Mouse (Mus musculus): ENCODE data around the gene Auh. TPM values are rescaled to one million over a fixed set of nuclear protein-coding genes. Genes with fewer than 3 reads are reported as not detected.

The Auh gene
- 10 to 100 TPM; 48.1 to 48.8 TPM for total RNA-seq (2021)

DNA sequence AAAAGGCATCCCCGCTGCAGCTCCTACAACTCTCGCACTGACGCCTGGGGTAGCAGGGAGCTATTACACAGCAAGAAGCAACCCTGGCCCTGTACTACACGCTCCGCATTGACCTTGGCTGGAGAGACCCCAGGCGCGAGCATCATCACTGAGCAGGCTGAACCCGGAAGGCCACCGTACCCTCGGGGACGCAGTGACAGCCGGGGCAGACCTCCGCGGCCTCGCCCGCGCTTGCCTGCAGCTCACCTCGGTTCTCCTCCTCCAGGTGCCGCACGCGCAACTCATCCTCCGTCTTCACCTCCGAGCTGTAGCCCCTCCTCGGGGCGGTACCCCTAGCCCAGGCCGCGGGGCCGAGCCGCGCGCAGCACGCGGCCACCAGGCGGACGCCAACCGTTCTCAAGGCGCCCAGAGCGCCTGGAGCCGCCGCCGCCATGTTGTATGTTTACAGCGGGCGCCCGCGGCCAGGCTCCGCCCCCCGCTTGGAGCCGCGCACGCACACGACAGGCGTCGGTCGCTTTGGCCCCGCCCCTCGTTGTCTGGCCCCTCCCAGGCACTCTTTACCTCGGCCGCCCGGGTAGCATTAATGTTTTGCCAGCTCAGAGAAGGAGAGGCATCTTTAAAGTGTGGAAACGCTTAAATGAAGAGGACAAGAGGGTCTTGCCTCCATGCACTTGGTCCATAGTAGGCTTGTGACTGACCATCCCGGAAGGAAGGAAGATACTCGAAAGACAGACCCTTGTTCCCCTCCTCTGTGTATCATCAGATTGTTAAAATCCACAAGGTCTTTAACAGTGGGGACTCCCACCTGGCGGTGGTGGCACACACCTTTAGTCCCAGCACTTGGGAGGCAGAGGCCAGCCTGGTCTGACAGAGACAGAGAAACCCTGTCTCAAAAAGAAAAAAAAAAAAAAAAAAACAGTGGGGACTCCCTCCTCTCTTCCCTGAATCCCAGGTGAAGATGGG lies at the start of gene Auh:
Gene Auh (minus strand): TSS at position 473 of the 963 bp plus-strand sequence.
- peak; percentile 90 for DNase-seq

DNA sequence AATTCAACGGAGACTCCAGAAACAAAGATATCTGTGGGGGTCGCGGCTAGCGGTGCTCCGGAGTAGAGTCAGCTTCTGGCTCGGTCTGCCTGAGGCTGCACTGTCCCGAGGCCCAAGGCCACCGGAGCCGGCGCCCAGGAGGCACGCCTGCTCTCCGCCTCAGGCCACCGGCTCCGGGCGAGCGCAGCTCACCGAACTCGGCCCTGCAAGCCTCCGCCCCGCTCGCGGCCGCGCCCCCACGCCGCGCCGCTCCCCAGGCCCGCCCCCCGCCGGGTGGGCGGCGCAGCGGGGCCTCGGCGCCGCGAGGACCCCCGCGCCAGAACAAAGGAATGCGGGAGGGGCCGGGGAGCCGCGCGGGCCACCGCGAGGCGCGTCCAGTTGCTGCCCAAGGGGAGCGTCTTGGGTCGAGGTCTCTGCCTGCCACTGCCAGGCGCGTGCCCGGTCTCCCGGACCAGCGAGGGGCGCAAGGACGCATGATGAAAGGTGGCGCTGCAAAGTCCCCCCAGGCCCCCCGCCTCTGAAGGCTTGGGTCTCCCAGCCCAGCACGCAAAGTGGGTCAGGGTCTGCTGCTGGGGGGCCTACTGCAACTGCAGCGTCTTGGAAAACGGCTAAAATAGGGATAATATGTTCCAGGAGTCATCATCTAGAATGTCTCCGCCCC lies 49.0 kb upstream of the Auh start:
- peak; percentile 61 for DNase-seq

GRCm38 (mm10) chr13:52977757-52978156 lies 48.3 kb upstream of the Auh start:
- no peak for DNase-seq

GRCm38 (mm10) chr13:52977221-52977609 lies 47.7 kb upstream of the Auh start:
- DNase-seq, result no peak

DNA sequence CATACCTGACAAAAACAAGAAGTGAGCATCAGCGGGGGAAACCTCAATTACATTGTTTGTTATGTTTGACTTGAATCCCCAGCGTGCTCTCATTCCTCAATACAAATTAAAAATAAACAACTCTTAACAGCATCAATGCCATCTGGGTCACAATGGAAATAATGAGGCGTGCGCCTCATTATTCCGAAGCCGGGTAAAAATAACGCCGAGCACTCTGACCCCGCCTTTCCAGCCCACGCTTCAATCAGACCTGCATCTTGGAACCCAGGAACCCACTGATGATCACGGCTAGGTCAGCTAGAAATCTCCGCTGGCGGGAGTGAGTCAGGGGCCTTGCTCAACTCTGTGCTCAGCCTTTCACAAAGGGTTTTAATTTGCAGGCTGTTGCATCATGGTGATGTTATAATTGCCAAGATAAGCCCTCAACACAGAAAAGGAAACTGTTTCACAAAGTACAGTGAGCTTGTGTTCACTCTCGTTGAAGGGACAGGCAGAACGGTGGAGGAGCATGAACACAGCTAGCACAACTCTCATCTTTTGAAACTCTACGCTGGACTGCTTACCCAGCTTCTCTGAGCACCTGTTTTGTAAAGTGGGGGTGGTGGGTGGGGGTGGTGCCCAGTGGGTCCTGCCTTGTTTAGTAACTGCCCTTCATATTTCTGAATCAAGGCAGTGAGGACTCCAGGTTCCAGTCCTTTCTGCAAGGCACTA lies 47.2 kb upstream of the Auh start:
- DNase-seq, result no peak

DNA sequence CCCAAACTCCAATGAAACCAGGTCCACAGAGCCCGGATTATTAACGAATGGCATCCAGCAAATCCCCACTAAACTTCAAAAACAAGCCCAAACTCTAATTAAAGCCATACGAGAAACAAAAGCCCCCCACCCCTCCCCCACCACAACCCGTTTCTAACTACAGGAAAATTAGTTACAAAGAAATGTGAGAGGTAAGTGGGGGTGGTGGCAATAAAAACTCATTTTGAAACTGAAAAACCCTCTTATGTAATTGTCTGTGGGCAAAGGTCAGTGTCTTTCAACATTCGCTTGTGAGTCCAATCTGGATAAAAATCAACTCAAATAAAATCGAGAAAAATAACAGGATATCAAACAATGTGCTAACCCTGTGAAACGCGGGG lies 46.6 kb upstream of the Auh start:
- DNase-seq, result no peak

DNA sequence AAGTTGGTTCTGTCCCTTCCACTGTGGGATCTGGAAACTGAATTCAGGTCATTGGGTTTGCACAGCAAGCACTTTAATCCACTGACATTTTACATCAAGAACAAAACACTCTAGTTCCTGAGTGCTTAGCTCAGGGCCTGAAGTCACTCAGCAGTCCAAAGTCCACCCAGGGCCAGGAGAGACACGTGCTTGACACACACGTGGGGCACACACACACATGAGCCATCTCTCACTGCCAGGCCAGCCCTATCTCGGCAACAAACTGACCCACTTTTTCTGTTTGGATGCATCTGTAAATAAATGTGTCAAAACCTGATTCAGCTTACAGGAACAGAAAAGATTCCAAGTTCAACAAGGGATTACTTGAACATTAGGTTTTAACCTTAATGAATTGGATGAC lies 45.2 kb upstream of the Auh start:
- DNase-seq, result peak; percentile 32

GRCm38 (mm10) chr13:52973427-52973826 lies 43.9 kb upstream of the Auh start:
- no peak for DNase-seq

GRCm38 (mm10) chr13:52972626-52973025 lies 43.1 kb upstream of the Auh start:
- DNase-seq, result no peak

DNA sequence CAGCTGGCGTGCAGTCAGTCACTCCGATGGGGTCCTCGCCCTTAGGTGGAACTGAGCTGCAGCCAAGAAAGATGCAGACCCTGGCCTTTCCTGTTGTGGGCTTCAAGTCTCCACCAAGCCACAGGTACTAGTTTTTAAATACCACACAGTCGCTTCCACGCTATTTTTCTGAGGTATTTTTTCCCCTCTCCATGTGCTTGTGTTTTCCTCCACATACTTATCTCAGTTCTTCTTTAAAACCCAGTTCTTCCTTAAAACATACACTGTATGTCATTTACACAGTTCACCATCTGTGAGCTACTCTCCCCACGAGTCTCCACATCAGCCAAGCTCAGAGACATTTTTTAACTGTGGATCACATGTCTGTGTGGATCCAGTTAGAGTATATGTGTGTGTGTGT lies 41.4 kb upstream of the Auh start:
- DNase-seq, result no peak

DNA sequence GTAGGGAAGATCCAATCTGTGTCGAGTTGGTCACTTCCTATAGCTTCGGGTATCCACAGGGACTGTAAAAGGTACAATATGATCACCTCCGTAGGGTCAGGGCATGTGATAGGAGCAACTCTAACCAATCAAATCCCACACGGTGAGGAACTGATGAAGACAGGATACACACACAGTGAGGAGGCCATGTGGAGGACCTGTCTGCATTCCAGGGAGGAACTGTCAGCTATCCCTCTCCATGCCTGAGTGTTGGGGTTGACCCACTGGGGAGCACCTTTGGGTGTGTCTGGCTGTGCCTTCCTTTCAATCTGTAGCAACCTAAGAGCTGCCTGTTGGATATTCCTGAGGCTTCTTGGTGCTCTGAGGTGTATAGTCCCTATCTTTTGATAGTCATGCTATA lies 33.4 kb upstream of the Auh start:
- no peak for DNase-seq

GRCm38 (mm10) chr13:52962361-52962760 lies 32.9 kb upstream of the Auh start:
- no peak for DNase-seq

DNA sequence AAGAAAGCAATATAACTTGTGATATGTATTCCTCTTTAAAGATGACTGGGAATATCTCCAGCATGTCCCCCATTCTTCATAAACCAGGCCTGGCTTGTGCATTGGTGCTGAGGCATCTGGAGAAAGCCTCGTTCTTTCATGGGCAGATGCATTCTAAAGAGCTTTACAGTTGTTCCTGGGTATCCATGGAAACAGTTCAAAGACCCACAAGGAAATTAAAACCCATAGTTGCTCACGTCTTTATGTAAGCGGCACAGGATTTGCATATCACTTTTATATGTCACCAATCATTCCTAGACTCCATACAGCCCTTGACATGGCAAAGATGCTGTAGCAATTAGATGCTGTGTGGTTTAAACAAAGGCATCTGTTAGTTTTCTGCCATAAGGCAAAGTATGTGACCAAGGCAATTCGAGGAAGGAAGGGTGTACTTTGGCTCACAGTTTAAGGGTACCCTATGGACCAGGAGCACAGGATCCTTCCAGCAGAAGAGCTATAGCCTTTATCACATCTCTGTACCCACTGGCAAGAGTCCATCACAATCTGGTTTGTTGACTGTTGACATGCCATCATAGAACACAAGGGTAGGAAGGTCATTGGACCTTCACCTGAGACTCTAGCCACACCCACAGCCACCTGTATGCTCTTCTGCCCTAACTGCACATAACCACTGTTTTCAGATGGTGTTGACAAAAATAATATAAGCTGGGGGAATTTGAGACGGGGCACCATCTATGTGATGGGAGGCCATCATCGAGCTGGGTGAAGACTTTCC lies 24.5 kb upstream of the Auh start:
- DNase-seq, result no peak

DNA sequence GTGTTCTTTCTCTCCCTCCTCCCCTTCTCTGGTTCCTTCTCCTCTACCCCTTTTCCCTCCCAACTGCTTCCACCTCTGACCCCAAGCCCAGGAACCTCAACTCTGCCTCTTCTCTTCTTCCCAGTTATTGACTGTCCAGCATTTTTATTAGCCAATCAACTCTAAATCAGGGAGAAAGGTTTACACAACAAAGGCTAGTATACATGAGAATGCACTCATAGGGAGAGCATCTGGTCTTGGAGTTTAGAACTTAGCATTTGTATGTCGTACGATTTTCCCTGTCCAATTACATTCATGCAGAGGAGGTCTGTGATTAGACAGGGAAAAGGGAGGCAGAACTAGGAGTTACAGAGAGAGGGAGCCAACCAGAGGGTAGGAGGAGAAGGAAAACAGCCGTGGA lies 19.7 kb upstream of the Auh start:
- DNase-seq, result no peak

GRCm38 (mm10) chr13:52947545-52947944 lies 18.1 kb upstream of the Auh start:
- DNase-seq, result no peak

DNA sequence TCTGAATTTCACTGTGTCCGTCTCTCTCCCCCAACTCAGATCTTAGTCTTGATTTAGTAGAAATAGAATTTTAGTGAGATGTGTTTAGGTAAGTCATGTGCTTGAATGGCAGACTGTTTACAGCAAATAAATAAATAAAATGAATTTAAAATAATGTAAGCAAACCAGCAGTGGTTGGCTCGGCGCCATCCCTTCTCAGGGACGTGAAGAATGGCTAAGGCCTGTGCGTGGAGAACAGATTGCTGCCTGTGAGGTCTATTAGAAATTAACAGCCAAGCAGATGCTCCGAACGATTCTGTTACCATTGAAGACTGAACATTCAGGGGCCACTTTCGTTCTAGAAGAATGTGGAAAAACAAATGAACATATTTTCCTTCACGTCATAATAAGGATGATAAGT lies 16.3 kb upstream of the Auh start:
- DNase-seq, result no peak

- DNase-seq, result peak; percentile 18
Measured at GRCm38 (mm10) chr13:52944116-52944515, 14.6 kb upstream of the Auh start.

DNA sequence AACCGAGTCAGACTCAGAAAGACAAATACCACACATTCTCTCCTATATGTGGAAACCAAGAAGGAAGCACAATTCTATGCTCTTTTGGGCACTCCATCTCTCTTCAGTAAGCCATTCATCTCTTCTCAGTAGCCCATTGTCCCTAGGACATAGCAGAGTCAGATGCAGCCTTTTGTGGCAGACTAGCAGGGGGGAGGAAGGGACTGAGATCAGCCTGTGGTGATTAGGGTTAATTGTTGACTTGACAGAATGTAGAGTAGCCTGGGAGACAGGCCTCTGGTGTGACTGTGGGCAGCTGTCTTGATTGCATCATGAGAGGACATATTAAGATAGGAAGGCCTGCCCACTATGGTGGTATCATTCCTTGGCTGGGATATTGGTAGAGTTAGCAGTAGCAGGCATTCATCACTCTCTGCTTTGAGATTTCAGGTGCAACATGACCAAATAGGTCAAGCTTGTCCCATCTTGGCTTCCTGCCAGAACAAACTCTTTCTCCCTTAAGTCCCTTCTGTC lies 13.5 kb upstream of the Auh start:
- no peak for DNase-seq

DNA sequence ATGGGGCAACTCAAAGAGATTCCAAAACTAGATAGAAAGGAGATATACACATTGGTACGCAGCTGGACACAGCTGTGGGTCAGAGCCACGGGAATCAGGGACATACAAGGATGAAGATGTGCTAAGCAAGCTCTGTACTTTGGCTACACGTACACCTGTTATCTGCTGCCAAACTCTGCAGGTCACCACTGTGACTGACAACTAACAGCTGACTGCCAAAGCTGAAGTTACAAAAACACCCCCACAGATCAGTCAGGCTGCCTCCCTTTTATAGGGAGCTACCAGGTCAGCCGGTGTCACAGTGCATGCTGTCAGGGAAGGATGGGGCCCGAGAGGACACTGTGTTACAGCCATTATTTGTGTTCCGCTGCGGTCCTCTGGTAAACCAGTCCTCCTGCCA lies 11.5 kb upstream of the Auh start:
- DNase-seq, result no peak

- DNase-seq, result peak; percentile 31
Measured at GRCm38 (mm10) chr13:52930582-52930981, 1.1 kb upstream of the Auh start.

- no peak for DNase-seq
Measured at GRCm38 (mm10) chr13:52928392-52928791, 1.1 kb downstream of the Auh start.

- no peak for DNase-seq
Measured at GRCm38 (mm10) chr13:52924457-52924856, 5.0 kb downstream of the Auh start.
